Mouse (Mus musculus): ENCODE results near the gene Pla2g12a. TPM values are rescaled to one million over a fixed set of nuclear protein-coding genes. Genes with fewer than 3 reads are reported as not detected.

The Pla2g12a gene
- polyA plus RNA-seq, 1 experiment from 2014 or later: 38.4 TPM

DNA sequence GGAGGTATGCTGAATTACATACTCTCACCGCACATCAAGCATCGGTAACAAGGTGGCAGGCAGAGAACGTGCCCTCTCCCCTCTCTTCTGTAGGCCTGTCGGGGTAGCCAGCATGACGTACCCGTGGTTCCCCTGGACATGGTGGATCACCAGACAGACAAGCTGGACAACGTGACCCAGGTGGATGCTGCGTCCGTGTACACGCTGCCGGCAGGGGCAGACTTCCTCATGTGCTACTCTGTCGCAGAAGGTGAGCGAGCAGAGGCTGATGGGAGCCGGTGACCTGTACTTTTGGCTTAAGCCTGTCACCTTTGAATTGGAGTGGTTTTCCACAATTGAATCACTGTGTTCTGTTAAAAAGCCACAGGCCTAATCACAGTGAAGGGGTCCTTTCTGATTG, 33.6 kb downstream of the Pla2g12a start:
- Histone ChIP-seq H3K9me3 (replicated peaks; ENCODE audit: control insufficient read depth, low read length, poor library complexity, severe bottlenecking) (no peaks in the 10 kb centered on the region), H3K4me2 (ENCODE audit: low read length) (no peak overlapping the region), H3K27ac (ENCODE audit: low read length) (no peak overlapping the region), H3K36me3 (ENCODE audit: control insufficient read depth, insufficient read depth, low read length) (no peaks in the 10 kb centered on the region), H3K27me3 (ENCODE audit: control insufficient read depth, insufficient read depth, low read depth, low read length) (no peaks in the 10 kb centered on the region), H3K4me3 (ENCODE audit: low read depth, low read length) (no peak overlapping the region), H3K9ac (ENCODE audit: low read depth, low read length) (no peak overlapping the region), H3K4me1 (ENCODE audit: control insufficient read depth, insufficient read depth, low read length) (no peaks in the 10 kb centered on the region)
- ATAC-seq: no peak
- 95% methylated on average over 14 of the region's 14 CpGs for WGBS

DNA sequence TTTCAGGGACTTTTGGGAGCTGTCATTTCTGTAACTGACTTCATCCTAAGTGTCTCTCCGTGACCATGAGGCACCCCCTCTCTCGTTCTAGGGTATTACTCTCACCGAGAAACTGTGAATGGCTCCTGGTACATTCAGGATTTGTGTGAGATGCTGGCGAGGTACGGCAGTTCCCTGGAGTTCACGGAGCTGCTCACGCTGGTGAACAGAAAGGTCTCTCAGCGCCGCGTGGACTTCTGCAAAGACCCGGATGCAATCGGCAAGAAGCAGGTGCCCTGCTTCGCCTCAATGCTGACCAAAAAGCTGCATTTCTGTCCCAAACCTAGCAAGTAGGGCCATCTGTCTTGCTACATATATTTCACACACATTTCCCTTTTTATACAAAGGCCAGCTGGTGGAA, 34.8 kb downstream of the Pla2g12a start:
- Histone ChIP-seq H3K4me1 (ENCODE audit: control insufficient read depth, insufficient read depth, low read length) (no peaks in the 10 kb centered on the region), H3K4me3 (ENCODE audit: low read depth, low read length) (no peak overlapping the region), H3K9ac (ENCODE audit: low read depth, low read length) (no peak overlapping the region), H3K27me3 (ENCODE audit: control insufficient read depth, insufficient read depth, low read depth, low read length) (no peaks in the 10 kb centered on the region), H3K36me3 (ENCODE audit: control insufficient read depth, insufficient read depth, low read length) (no peaks in the 10 kb centered on the region), H3K27ac (ENCODE audit: low read length) (no peak overlapping the region), H3K9me3 (replicated peaks; ENCODE audit: control insufficient read depth, low read length, poor library complexity, severe bottlenecking) (no peaks in the 10 kb centered on the region), H3K4me2 (ENCODE audit: low read length) (no peak overlapping the region)
- ATAC-seq: no peak
- 93% methylated on average over 13 of the region's 13 CpGs for WGBS

DNA sequence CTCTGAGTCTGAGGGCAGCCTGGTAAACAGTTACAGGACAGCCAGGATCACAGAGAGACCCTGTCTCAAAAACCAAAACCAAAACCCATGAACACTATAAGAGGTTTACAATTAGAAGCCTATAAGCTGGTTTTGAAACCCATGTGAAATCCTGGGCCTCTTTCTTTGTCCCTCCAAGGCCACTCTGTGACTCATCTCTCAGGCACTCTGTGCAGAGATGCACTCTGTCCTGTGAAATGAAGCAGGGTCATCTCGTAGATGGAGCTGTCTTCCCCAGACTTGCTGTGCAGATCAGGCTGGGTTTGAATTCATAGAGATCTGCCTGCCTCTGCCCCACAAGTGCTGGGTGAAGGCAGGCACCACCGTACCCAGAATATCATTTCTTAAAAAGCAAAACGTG, 39.0 kb downstream of the Pla2g12a start:
- WGBS: 81% methylated on average over 3 of the region's 3 CpGs
- Histone ChIP-seq H3K9me3 (replicated peaks; ENCODE audit: control insufficient read depth, low read length, poor library complexity, severe bottlenecking) (no peaks in the 10 kb centered on the region), H3K4me2 (ENCODE audit: low read length) (no peak overlapping the region), H3K36me3 (ENCODE audit: control insufficient read depth, insufficient read depth, low read length) (no peaks in the 10 kb centered on the region), H3K4me1 (ENCODE audit: control insufficient read depth, insufficient read depth, low read length) (no peaks in the 10 kb centered on the region), H3K27me3 (ENCODE audit: control insufficient read depth, insufficient read depth, low read depth, low read length) (no peaks in the 10 kb centered on the region), H3K9ac (ENCODE audit: low read depth, low read length) (no peak overlapping the region), H3K4me3 (ENCODE audit: low read depth, low read length) (no peak overlapping the region), H3K27ac (ENCODE audit: low read length) (no peak overlapping the region)
- no peak for ATAC-seq

DNA sequence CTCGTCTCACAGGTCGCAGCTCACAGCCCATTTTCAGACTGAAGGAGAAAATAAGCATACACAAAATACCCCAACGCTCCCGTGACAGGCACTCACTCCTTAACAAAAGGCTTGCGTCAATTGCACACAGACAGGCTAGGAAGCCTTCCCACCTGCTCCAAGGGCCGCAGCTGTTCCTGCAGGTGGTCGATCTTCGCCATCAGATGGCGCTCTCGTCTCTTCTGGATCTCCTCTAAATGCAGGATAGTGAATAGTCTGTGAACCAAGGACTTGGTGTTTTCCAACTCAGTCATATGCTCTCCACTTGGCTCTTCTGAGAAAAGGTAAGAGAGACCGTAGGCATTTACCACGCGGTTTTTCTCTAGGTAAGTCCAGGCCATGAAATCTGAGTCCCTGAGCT, 40.0 kb downstream of the Pla2g12a start:
- Histone ChIP-seq H3K4me1 (ENCODE audit: control insufficient read depth, insufficient read depth, low read length) (no peaks in the 10 kb centered on the region), H3K27ac (ENCODE audit: low read length) (no peak overlapping the region), H3K27me3 (ENCODE audit: control insufficient read depth, insufficient read depth, low read depth, low read length) (no peaks in the 10 kb centered on the region), H3K4me3 (ENCODE audit: low read depth, low read length) (no peak overlapping the region), H3K9me3 (replicated peaks; ENCODE audit: control insufficient read depth, low read length, poor library complexity, severe bottlenecking) (no peaks in the 10 kb centered on the region), H3K9ac (ENCODE audit: low read depth, low read length) (no peak overlapping the region), H3K4me2 (ENCODE audit: low read length) (0 out of 2 replicates have a peak overlapping the region, but pooled peaks have one; percentile 19), H3K36me3 (ENCODE audit: control insufficient read depth, insufficient read depth, low read length) (no peaks in the 10 kb centered on the region)
- peak; percentile 73 for ATAC-seq
- WGBS: 14% methylated on average over 13 of the region's 13 CpGs

GRCm38 (mm10) chr3:129923581-129923980, 45.2 kb downstream of the Pla2g12a start:
- H3K27ac ChIP-seq (ENCODE audit: low read length): no peak overlapping the region
- no peaks in the 10 kb centered on the region for H3K36me3 ChIP-seq (ENCODE audit: control insufficient read depth, insufficient read depth, low read length)
- H3K9me3 ChIP-seq (replicated peaks; ENCODE audit: control insufficient read depth, low read length, poor library complexity, severe bottlenecking): no peaks in the 10 kb centered on the region
- no peak overlapping the region for H3K4me3 ChIP-seq (ENCODE audit: low read depth, low read length)
- H3K27me3 ChIP-seq (ENCODE audit: control insufficient read depth, insufficient read depth, low read depth, low read length): no peaks in the 10 kb centered on the region
- WGBS: 93% methylated on average over 7 of the region's 7 CpGs
- H3K4me2 ChIP-seq (ENCODE audit: low read length): no peak overlapping the region
- H3K9ac ChIP-seq (ENCODE audit: low read depth, low read length): no peak overlapping the region
- no peaks in the 10 kb centered on the region for H3K4me1 ChIP-seq (ENCODE audit: control insufficient read depth, insufficient read depth, low read length)
- no peak for ATAC-seq

DNA sequence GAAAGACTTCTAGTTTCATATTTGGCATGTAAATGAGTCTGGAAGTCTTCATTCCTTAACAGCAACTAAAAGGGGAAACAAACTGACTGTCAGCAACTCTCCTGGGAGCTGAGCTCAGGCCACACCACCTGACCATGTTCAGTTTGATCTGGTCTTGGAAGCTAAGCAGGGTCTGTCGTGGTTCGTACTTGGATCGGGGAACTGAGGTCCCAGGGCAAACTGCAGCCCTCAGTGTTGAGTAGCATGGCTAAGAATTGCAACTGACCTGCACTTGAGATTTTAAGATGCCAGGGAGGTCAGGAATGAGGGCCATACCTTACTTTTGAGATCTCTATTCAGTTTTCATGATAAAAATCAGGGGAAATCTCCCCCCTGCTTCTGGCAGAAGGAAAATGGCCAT, 47.5 kb downstream of the Pla2g12a start:
- Histone ChIP-seq H3K27me3 (ENCODE audit: control insufficient read depth, insufficient read depth, low read depth, low read length) (no peaks in the 10 kb centered on the region), H3K4me3 (ENCODE audit: low read depth, low read length) (no peak overlapping the region), H3K4me1 (ENCODE audit: control insufficient read depth, insufficient read depth, low read length) (no peaks in the 10 kb centered on the region)

GRCm38 (mm10) chr3:129930213-129930778, 51.9 kb downstream of the Pla2g12a start:
- H3K9me3 ChIP-seq (replicated peaks; ENCODE audit: control insufficient read depth, low read length, poor library complexity, severe bottlenecking): no peaks in the 10 kb centered on the region
- WGBS: 79% methylated on average over 6 of the region's 6 CpGs
- H3K4me2 ChIP-seq (ENCODE audit: low read length): no peak overlapping the region
- no peaks in the 10 kb centered on the region for H3K27me3 ChIP-seq (ENCODE audit: control insufficient read depth, insufficient read depth, low read depth, low read length)
- ATAC-seq: no peak
- H3K36me3 ChIP-seq (ENCODE audit: control insufficient read depth, insufficient read depth, low read length): no peaks in the 10 kb centered on the region
- no peak overlapping the region for H3K9ac ChIP-seq (ENCODE audit: low read depth, low read length)
- no peaks in the 10 kb centered on the region for H3K4me1 ChIP-seq (ENCODE audit: control insufficient read depth, insufficient read depth, low read length)
- H3K27ac ChIP-seq (ENCODE audit: low read length): no peak overlapping the region
- no peak overlapping the region for H3K4me3 ChIP-seq (ENCODE audit: low read depth, low read length)

More for the DNA sequence above, 47.5 kb downstream of the Pla2g12a start:
- Histone ChIP-seq H3K27ac (ENCODE audit: low read length) (no peak overlapping the region), H3K9ac (ENCODE audit: low read depth, low read length) (no peak overlapping the region), H3K4me2 (ENCODE audit: low read length) (no peak overlapping the region), H3K36me3 (ENCODE audit: control insufficient read depth, insufficient read depth, low read length) (no peaks in the 10 kb centered on the region), H3K9me3 (replicated peaks; ENCODE audit: control insufficient read depth, low read length, poor library complexity, severe bottlenecking) (no peaks in the 10 kb centered on the region)
- no peak for ATAC-seq
- 92% methylated on average over 3 of the region's 3 CpGs for WGBS

GRCm38 (mm10) chr3:129932443-129932842, 54.0 kb downstream of the Pla2g12a start:
- Histone ChIP-seq H3K4me1 (ENCODE audit: control insufficient read depth, insufficient read depth, low read length) (no peaks in the 10 kb centered on the region), H3K4me3 (ENCODE audit: low read depth, low read length) (no peak overlapping the region), H3K27ac (ENCODE audit: low read length) (no peak overlapping the region), H3K4me2 (ENCODE audit: low read length) (no peak overlapping the region), H3K9ac (ENCODE audit: low read depth, low read length) (no peak overlapping the region), H3K36me3 (ENCODE audit: control insufficient read depth, insufficient read depth, low read length) (no peaks in the 10 kb centered on the region), H3K27me3 (ENCODE audit: control insufficient read depth, insufficient read depth, low read depth, low read length) (no peaks in the 10 kb centered on the region), H3K9me3 (replicated peaks; ENCODE audit: control insufficient read depth, low read length, poor library complexity, severe bottlenecking) (no peaks in the 10 kb centered on the region)
- 51% methylated on average over 4 of the region's 4 CpGs for WGBS
- no peak for ATAC-seq

DNA sequence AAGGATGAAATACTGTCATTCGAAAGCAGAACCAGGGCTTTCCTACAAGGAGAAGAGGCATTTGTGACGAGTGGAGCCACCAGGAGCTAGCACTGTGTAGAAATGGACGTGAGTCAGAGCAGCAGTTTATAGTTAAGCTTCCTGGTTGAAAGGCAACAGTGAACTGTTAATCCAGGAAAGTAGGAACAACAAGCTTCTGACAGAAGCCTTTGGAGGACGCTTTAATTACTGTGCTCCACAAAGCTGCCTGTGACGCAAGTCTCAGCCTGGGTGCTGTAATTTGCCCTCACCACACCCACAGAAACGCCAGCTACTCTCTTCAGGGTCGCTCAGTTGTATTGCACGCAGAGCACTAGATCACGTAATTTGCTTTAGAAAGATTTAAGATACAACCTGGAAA, 58.2 kb downstream of the Pla2g12a start:
- H3K27me3 ChIP-seq (ENCODE audit: control insufficient read depth, insufficient read depth, low read depth, low read length): no peaks in the 10 kb centered on the region
- H3K27ac ChIP-seq (ENCODE audit: low read length): no peak overlapping the region
- no peaks in the 10 kb centered on the region for H3K4me1 ChIP-seq (ENCODE audit: control insufficient read depth, insufficient read depth, low read length)
- H3K9me3 ChIP-seq (replicated peaks; ENCODE audit: control insufficient read depth, low read length, poor library complexity, severe bottlenecking): no peaks in the 10 kb centered on the region
- no peak overlapping the region for H3K4me2 ChIP-seq (ENCODE audit: low read length)
- H3K9ac ChIP-seq (ENCODE audit: low read depth, low read length): no peak overlapping the region
- H3K4me3 ChIP-seq (ENCODE audit: low read depth, low read length): no peak overlapping the region
- no peaks in the 10 kb centered on the region for H3K36me3 ChIP-seq (ENCODE audit: control insufficient read depth, insufficient read depth, low read length)
- no peak for ATAC-seq
- WGBS: 50% methylated on average over 9 of the region's 9 CpGs
